Mouse (Mus musculus): ENCODE measurements around the gene Pla2g2f.

Gene Pla2g2f

GRCm38 (mm10) chr4:138762266-138762665 is 4.8 kb upstream of the Pla2g2f start:
- DNase-seq (ENCODE audit: extremely low read depth, low read depth), result no peak

GRCm38 (mm10) chr4:138755983-138756382 is 1.4 kb downstream of the Pla2g2f start:
- no peak for DNase-seq (ENCODE audit: extremely low read depth, low read depth)

GRCm38 (mm10) chr4:138755439-138755838 is 2.0 kb downstream of the Pla2g2f start:
- DNase-seq (ENCODE audit: extremely low read depth, low read depth), result no peak

- DNase-seq (ENCODE audit: extremely low read depth, low read depth), result no peak
Observed at GRCm38 (mm10) chr4:138754432-138754831, 3.0 kb downstream of the Pla2g2f start.

- no peak for DNase-seq (ENCODE audit: extremely low read depth, low read depth)
Observed at GRCm38 (mm10) chr4:138753608-138754007, 3.8 kb downstream of the Pla2g2f start.

GRCm38 (mm10) chr4:138752603-138753002 is 4.8 kb downstream of the Pla2g2f start:
- DNase-seq (ENCODE audit: extremely low read depth, low read depth), result no peak

GRCm38 (mm10) chr4:138748369-138749072 is 8.9 kb downstream of the Pla2g2f start:
- no peak for DNase-seq (ENCODE audit: extremely low read depth, low read depth)

- no peak for DNase-seq (ENCODE audit: extremely low read depth, low read depth)
Observed at GRCm38 (mm10) chr4:138747851-138748250, 9.6 kb downstream of the Pla2g2f start.

GRCm38 (mm10) chr4:138746866-138747265 is 10.6 kb downstream of the Pla2g2f start:
- no peak for DNase-seq (ENCODE audit: extremely low read depth, low read depth)

- no peak for DNase-seq (ENCODE audit: extremely low read depth, low read depth)
Observed at GRCm38 (mm10) chr4:138745884-138746283, 11.5 kb downstream of the Pla2g2f start.

GRCm38 (mm10) chr4:138739136-138739851 is 18.1 kb downstream of the Pla2g2f start:
- DNase-seq (ENCODE audit: extremely low read depth, low read depth), result no peak

GRCm38 (mm10) chr4:138737031-138737430 is 20.4 kb downstream of the Pla2g2f start, which contains the start of gene Ubxn10:
Ubxn10 (minus strand) TSS chr4:138737167.
- DNase-seq (ENCODE audit: extremely low read depth, low read depth), result no peak

- no peak for DNase-seq (ENCODE audit: extremely low read depth, low read depth)
Observed at GRCm38 (mm10) chr4:138734863-138735262, 22.6 kb downstream of the Pla2g2f start.

GRCm38 (mm10) chr4:138734105-138734504 is 23.3 kb downstream of the Pla2g2f start:
- no peak for DNase-seq (ENCODE audit: extremely low read depth, low read depth)

- DNase-seq (ENCODE audit: extremely low read depth, low read depth), result no peak
Observed at GRCm38 (mm10) chr4:138729018-138729703, 28.3 kb downstream of the Pla2g2f start.

- DNase-seq (ENCODE audit: extremely low read depth, low read depth), result no peak
Observed at GRCm38 (mm10) chr4:138725751-138726150, 31.7 kb downstream of the Pla2g2f start.

- DNase-seq (ENCODE audit: extremely low read depth, low read depth), result no peak
Observed at GRCm38 (mm10) chr4:138725127-138725461, 32.3 kb downstream of the Pla2g2f start.

GRCm38 (mm10) chr4:138724354-138725126 is 32.9 kb downstream of the Pla2g2f start, which contains the start of gene Pla2g2c:
Pla2g2c (plus strand) TSS chr4:138724792.
- no peak for DNase-seq (ENCODE audit: extremely low read depth, low read depth)

GRCm38 (mm10) chr4:138723493-138724281 is 33.7 kb downstream of the Pla2g2f start:
- DNase-seq (ENCODE audit: extremely low read depth, low read depth), result no peak

GRCm38 (mm10) chr4:138719264-138719596 is 38.2 kb downstream of the Pla2g2f start:
- no peak for DNase-seq (ENCODE audit: extremely low read depth, low read depth)
